Mouse (Mus musculus): ENCODE measurements around the gene Nrxn3.
A peak's percentile ranks its signal among the peaks of the same experiment; 100 is the strongest.

Nrxn3 gene

GRCm38 (mm10) chr12:89074551-89075295 is 352.0 kb downstream of the Nrxn3 start:
- DNase-seq: no peak

GRCm38 (mm10) chr12:89093806-89094479 is 371.3 kb downstream of the Nrxn3 start:
- DNase-seq: no peak

GRCm38 (mm10) chr12:89097561-89097960 is 374.9 kb downstream of the Nrxn3 start:
- no peak for DNase-seq

- peak; percentile 60 for DNase-seq
These were observed 383.5 kb downstream of the Nrxn3 start for GRCm38 (mm10) chr12:89106029-89106733.

- DNase-seq: peak; percentile 2
These were observed 384.4 kb downstream of the Nrxn3 start for GRCm38 (mm10) chr12:89106881-89107584.

GRCm38 (mm10) chr12:89109779-89110335 is 387.2 kb downstream of the Nrxn3 start:
- no peak for DNase-seq

- DNase-seq: no peak
These were observed 405.9 kb downstream of the Nrxn3 start for GRCm38 (mm10) chr12:89128602-89129001.

- DNase-seq: no peak
These were observed 406.6 kb downstream of the Nrxn3 start for GRCm38 (mm10) chr12:89129139-89129907.

- peak; percentile 10 for DNase-seq
These were observed 411.7 kb downstream of the Nrxn3 start for GRCm38 (mm10) chr12:89134333-89134732.

GRCm38 (mm10) chr12:89134774-89135307 is 412.2 kb downstream of the Nrxn3 start:
- no peak for DNase-seq

- DNase-seq: no peak
These were observed 426.3 kb downstream of the Nrxn3 start for GRCm38 (mm10) chr12:89148974-89149411.

GRCm38 (mm10) chr12:89149455-89149854 is 426.8 kb downstream of the Nrxn3 start:
- DNase-seq: no peak

GRCm38 (mm10) chr12:89156086-89156757 is 433.5 kb downstream of the Nrxn3 start:
- no peak for DNase-seq

- DNase-seq: no peak
These were observed 436.7 kb downstream of the Nrxn3 start for GRCm38 (mm10) chr12:89159353-89159752.

- no peak for DNase-seq
These were observed 451.9 kb downstream of the Nrxn3 start for GRCm38 (mm10) chr12:89174306-89175159.

GRCm38 (mm10) chr12:89179970-89180666 is 457.4 kb downstream of the Nrxn3 start:
- no peak for DNase-seq

GRCm38 (mm10) chr12:89181157-89181561 is 458.5 kb downstream of the Nrxn3 start:
- no peak for DNase-seq

GRCm38 (mm10) chr12:89198764-89199525 is 476.3 kb downstream of the Nrxn3 start:
- no peak for DNase-seq

- DNase-seq: no peak
These were observed 488.9 kb downstream of the Nrxn3 start for GRCm38 (mm10) chr12:89211608-89212007.

Data from kidney, adult 18-20 months (tissue).